Mouse (Mus musculus) liver, embryonic 12.5 days (tissue): ENCODE data around the gene Tsacc. TPM values are rescaled to one million over a fixed set of nuclear protein-coding genes. Genes with fewer than 3 reads are reported as not detected.
"Not testable (repeated sequence)": the region's sequence is repeated elsewhere in the genome, so short reads cannot be mapped to it uniquely, and the experiment has no call there.

Experiments
- ATAC-seq: fragments of 200-750 bp; cut with Nextera tagmentation; 2 replicates; pipeline ENCODE4 v1.8.0; 2017; ENCODE audit warnings: moderate number of reproducible peaks, mild to moderate bottlenecking, moderate library complexity
- H3K27ac ChIP-seq: fragments of 300-500 bp; sonication (generic); 2 replicates; pipeline ENCODE4 v1.5.1; 2016; ENCODE audit warnings: mild to moderate bottlenecking
- H3K27me3 ChIP-seq: fragments of 300-500 bp; sonication (generic); replicated peaks from 2 replicates; pipeline ENCODE4 v1.6.1; 2016; ENCODE audit warnings: mild to moderate bottlenecking, moderate library complexity
- H3K36me3 ChIP-seq: fragments of 300-500 bp; sonication (generic); 2 replicates; pipeline ENCODE4 v1.6.1; 2016; ENCODE audit warnings: mild to moderate bottlenecking, moderate library complexity
- H3K4me1 ChIP-seq: fragments of 300-500 bp; sonication (generic); 2 replicates; pipeline ENCODE4 v1.6.1; 2016
- H3K4me2 ChIP-seq: fragments of 300-500 bp; sonication (generic); 2 replicates; pipeline ENCODE4 v1.6.1; 2016; ENCODE audit warnings: mild to moderate bottlenecking, moderate library complexity
- H3K4me3 ChIP-seq: fragments of 300-500 bp; sonication (generic); 2 replicates; pipeline ENCODE4 v1.5.1; 2016; ENCODE audit warnings: mild to moderate bottlenecking, moderate library complexity
- H3K9ac ChIP-seq: fragments of 300-500 bp; sonication (generic); 2 replicates; pipeline ENCODE4 v1.6.1; 2016; ENCODE audit warnings: mild to moderate bottlenecking, moderate library complexity
- H3K9me3 ChIP-seq: fragments of 300-500 bp; sonication (generic); replicated peaks from 2 replicates; pipeline ENCODE4 v1.6.1; 2016; ENCODE audit warnings: mild to moderate bottlenecking, moderate library complexity
- WGBS: fragments of 180-500 bp; shearing (Covaris S2); methylation state at CpG from one replicate; pipeline ENCODE4 v1.1.7; 2016; ENCODE audit not compliant: insufficient replicate concordance; 5-methylcytosine and 5-hydroxymethylcytosine counted together
- polyA plus RNA-seq: library from polyadenylated mRNA; unstranded; fragments of >200 nt; fragmentation: Nextera tagmentation; extraction: Ambion mirVana; gene quantifications from 2 replicates; pipeline ENCODE4 v1.2.1, GENCODE M21; 2016

Gene Tsacc
- polyA plus RNA-seq, 1 experiment from 2014 or later = 10.4 TPM

DNA sequence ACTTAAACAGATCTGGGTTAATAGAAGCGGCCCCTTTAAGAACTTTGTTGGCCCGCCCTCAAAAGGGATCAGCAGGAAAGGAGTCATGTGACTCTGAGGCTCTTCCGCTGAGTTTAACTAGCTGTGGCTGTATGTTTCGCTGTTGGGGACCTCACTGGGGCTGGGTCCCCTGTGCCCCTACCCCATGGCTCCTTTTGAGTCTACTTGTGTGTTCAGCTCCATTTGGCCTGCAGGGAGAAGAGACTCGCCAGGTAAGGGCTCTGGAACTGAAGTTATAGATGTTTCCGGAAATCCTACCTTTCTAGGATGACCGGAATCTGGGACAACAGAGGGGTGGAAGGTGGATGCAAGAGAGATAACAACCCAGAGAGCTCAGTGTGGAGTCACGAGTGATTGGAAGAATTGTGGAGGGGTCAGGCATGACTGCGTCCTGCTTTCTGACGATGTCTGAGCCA, 28.2 kb upstream of the Tsacc start, which contains the start of gene Glmp:
TSS of gene Glmp (plus strand) at position 73 of the 455 bp plus-strand sequence.
- peak within 1 kb of the TSS; percentile 61 for H3K27ac ChIP-seq
- H3K9ac ChIP-seq = peak within 1 kb of the TSS; percentile 82
- H3K36me3 ChIP-seq = peaks cover 68% of the 10 kb centered on the region
- no peaks in the 10 kb centered on the region for H3K27me3 ChIP-seq
- peak; percentile 82 for ATAC-seq
- peak within 1 kb of the TSS; percentile 76 for H3K4me3 ChIP-seq
- 1% methylated on average over 10 of the region's 10 CpGs for WGBS
- no peaks in the 10 kb centered on the region for H3K9me3 ChIP-seq
- peaks cover 15% of the 10 kb centered on the region for H3K4me1 ChIP-seq
- peak within 1 kb of the TSS; percentile 83 for H3K4me2 ChIP-seq

- 23% methylated on average over 1 of the region's 1 CpGs for WGBS
- H3K4me3 ChIP-seq = peak overlapping the region; percentile 72; the same call in 1 of the 2 replicates
- ATAC-seq = no peak
Observed at GRCm38 (mm10) chr3:88299172-88299571, 2.4 kb upstream of the Tsacc start.

DNA sequence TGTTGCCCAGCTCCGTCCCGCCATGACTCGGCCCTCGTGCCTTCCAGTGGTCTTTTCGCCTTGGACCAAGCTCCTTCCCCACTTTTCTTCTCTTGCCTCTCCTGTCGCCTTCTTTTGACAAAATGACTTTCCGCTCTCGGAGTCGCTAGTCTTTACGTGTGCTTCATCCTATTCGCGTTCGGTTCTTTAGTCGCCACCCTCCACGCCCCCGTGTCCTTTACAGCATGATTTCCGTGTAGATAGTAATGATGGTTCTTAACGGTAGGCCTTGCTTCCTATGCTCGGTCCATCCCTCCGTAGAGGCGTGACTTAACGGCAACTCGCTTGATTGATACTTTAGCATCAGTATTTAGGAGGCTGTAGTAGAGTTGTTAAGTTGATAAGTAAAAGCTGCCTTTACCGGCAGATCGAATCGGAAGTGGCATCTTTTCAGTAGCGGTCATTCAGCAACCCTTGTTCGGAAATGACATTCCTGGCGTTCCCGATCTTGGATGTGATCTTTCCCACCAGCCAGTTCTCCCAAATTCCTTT, 587 bp upstream of the Tsacc start:
- peaks cover 41% of the 10 kb centered on the region for H3K36me3 ChIP-seq
- H3K4me3 ChIP-seq = peak overlapping the region; percentile 72
- peak overlapping the region; percentile 79 for H3K4me2 ChIP-seq
- peaks cover 27% of the 10 kb centered on the region for H3K4me1 ChIP-seq
- H3K27me3 ChIP-seq = no peaks in the 10 kb centered on the region
- peak overlapping the region; percentile 94 for H3K27ac ChIP-seq
- H3K9ac ChIP-seq = peak overlapping the region; percentile 80
- H3K9me3 ChIP-seq = no peaks in the 10 kb centered on the region
- under 1% methylated on average over 30 of the region's 30 CpGs for WGBS
- ATAC-seq = no peak

More at GRCm38 (mm10) chr3:88299172-88299571, 2.4 kb upstream of the Tsacc start:
- Histone ChIP-seq H3K9ac (no peak overlapping the region), H3K4me2 (peak overlapping the region; percentile 79), H3K4me1 (peaks cover 27% of the 10 kb centered on the region), H3K36me3 (peaks cover 58% of the 10 kb centered on the region), H3K27ac (no peak overlapping the region), H3K9me3 (no peaks in the 10 kb centered on the region), H3K27me3 (no peaks in the 10 kb centered on the region)

DNA sequence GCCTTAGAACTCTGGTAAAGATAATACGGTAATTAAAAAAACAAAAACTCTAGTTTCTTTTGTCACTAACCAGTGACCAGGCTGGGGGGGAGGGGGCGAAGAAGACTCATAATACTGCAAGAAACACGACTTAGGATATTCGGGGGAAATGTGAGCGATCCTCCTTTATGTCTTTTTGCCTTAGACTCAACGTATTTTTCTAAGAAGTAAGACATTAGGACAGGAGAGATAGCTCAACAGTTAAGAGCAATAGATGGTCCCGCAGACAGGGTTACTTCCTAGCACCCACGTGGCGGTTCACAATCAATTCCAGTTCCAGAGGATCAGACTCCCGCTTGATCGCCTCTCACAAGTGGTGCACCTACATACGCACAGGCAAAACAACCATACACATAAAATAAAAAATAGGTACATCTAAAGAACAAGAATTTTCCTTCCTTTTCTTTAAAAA, 664 bp downstream of the Tsacc start:
- under 1% methylated on average over 12 of the region's 12 CpGs for WGBS
- Histone ChIP-seq H3K27ac (peak overlapping the region; percentile 94), H3K4me2 (peak overlapping the region; percentile 76), H3K27me3 (no peaks in the 10 kb centered on the region), H3K9me3 (no peaks in the 10 kb centered on the region), H3K4me1 (peaks cover 27% of the 10 kb centered on the region), H3K36me3 (peaks cover 29% of the 10 kb centered on the region), H3K4me3 (peak overlapping the region; percentile 72), H3K9ac (peak overlapping the region; percentile 71)
- no peak for ATAC-seq

DNA sequence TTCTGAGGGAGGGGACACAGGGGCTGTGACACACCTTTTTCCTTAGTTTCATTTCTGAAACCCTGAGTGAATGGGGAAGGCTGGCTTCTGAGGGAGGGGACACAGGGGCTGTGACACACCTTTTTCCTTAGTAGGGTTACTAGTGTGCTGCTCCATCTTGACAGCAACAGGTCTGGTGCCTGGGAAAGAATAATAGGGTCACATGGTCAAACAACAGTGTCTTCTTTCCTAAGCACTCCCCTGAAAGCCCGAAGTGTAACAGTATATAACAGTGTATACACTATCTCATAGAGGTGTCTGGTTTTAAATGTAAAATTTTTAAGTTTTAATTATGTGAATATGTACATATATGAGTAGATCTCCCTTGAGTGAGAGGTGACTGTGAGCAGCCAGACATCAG, 1.5 kb downstream of the Tsacc start:
- ATAC-seq, H3K27me3 ChIP-seq, H3K9me3 ChIP-seq: not testable (repeated sequence)
- 68% methylated on average over 1 of the region's 1 CpGs for WGBS
- peak overlapping the region; percentile 72 for H3K4me3 ChIP-seq
- H3K4me2 ChIP-seq = peak overlapping the region; percentile 76
- peak overlapping the region; percentile 71 for H3K9ac ChIP-seq
- peaks cover 20% of the 10 kb centered on the region for H3K36me3 ChIP-seq
- H3K27ac ChIP-seq = 0 out of 2 replicates have a peak overlapping the region, but pooled peaks have one; percentile 94
- peaks cover 27% of the 10 kb centered on the region for H3K4me1 ChIP-seq

GRCm38 (mm10) chr3:88291970-88292369, 4.8 kb downstream of the Tsacc start:
- Histone ChIP-seq H3K36me3 (no peaks in the 10 kb centered on the region), H3K9ac (no peak overlapping the region), H3K4me1 (peaks cover 8% of the 10 kb centered on the region), H3K9me3 (no peaks in the 10 kb centered on the region), H3K4me2 (no peak overlapping the region), H3K27ac (no peak overlapping the region), H3K27me3 (no peaks in the 10 kb centered on the region), H3K4me3 (no peak overlapping the region)
- 51% methylated on average over 4 of the region's 4 CpGs for WGBS
- no peak for ATAC-seq

DNA sequence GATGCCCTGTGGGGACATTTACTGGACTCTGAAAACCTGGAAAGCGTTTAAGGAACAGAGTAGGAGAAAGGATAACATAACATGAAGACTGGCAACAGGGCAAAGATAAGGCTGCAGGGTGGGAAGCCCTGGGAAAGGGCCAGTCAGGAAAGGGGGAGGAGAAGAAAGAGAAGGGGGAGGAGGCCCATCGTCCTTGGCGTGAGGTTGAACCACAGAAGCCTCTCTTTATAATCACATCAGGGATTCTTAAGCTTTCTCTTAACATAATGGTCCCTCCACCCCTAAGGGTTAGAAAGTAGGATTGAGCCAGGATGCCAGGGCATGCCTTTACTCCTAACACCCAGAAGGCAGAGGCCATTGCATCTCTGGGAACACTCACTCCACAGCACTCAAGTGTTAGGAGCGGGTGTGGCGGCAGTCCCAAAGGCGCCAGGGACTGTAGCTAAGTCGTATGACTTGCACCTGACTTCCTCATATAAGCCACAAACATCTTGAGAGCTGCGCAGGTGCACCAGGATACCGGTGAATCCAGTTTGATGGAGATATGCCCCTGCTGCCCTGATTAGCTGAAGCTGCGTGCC, 8.6 kb downstream of the Tsacc start:
- H3K9me3 ChIP-seq, H3K27ac ChIP-seq, H3K36me3 ChIP-seq, H3K4me2 ChIP-seq, H3K4me3 ChIP-seq, H3K27me3 ChIP-seq, H3K4me1 ChIP-seq, ATAC-seq, H3K9ac ChIP-seq: not testable (repeated sequence)
- WGBS = 67% methylated on average over 10 of the region's 10 CpGs

DNA sequence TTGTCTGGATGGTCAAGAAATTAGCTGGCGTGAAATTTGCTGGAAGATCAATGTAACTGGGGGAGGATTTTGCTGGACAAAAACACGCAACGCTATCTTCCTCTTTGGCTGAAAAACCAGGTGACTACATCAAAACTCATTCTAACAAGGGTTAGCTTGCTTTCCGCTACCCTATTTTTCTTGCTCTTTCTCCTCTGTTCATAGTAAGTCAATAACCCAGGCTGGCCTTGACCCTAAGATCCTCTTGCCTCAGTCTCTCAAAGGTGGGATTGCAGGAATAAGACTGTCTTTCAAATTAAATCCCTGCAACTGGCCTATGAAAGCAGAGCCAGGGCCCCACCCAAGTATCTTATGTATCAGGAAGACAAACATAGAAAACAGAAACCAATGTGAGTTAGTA, 9.7 kb downstream of the Tsacc start, which contains the start of gene Gm38392:
TSS of gene Gm38392 (minus strand) at position 101 of the 400 bp plus-strand sequence.
- no peak within 1 kb of the TSS for H3K27ac ChIP-seq
- no peaks in the 10 kb centered on the region for H3K9me3 ChIP-seq
- no peak within 1 kb of the TSS for H3K9ac ChIP-seq
- ATAC-seq = no peak
- no peak within 1 kb of the TSS for H3K4me3 ChIP-seq
- no peaks in the 10 kb centered on the region for H3K27me3 ChIP-seq
- H3K4me2 ChIP-seq = no peak within 1 kb of the TSS
- 89% methylated on average over 4 of the region's 4 CpGs for WGBS
- H3K4me1 ChIP-seq = no peaks in the 10 kb centered on the region
- H3K36me3 ChIP-seq = peaks cover 7% of the 10 kb centered on the region; the same call in 1 of the 2 replicates

DNA sequence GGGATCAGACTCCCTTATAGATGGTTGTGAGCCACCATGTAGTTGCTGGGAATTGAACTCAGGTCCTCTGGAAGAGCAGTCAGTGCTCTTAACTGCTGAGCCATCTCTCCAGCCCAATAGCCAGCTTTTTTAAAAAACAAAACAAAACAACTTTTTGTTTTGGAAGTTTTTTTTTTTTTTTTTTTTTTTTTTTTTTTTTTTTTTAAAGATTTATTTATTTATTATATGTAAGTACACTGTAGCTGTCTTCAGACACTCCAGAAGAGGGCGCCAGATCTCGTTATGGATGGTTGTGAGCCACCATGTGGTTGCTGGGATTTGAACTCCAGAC, 11.3 kb downstream of the Tsacc start:
- no CpG with 5 or more reads among the region's 2 CpGs for WGBS

DNA sequence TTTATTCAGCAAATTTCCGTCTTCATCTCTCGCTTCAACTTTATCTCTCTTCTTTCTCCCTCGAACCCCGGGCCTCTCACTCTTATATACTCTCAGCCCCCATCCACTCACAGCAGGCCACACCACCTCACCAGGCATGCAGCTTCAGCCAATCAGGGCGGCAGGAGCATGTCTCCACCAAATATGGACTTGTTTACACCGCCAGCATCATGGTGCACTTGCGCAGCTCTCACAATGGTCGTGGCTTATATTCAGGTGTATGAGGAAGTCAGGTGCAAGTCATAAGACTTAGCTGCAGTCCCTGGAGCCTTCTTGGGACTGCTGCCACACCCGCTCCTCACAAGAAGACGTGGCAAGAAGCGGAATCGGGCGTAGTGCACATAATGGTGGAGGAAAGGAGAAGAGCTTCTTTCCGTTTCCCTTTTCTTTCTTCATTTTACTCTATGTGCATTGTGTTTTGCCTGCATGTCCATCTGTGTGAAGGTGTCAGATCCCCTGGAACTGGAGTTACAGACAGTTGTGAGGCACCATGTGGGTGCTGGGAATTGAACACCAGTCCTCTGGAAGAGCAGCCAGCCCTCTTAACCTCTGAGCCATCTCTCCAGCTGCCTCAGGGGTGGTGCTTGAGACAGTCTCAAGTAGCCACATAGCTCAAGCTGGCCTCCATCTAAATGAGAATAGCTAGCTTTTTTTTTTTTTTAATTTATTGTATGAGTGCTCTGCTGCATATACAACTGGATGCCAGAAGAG, 11.8 kb downstream of the Tsacc start:
- not testable (repeated sequence) for H3K9ac ChIP-seq, H3K4me3 ChIP-seq, ATAC-seq, H3K27ac ChIP-seq, H3K4me1 ChIP-seq, H3K36me3 ChIP-seq, H3K27me3 ChIP-seq, H3K9me3 ChIP-seq, H3K4me2 ChIP-seq
- 83% methylated on average over 14 of the region's 14 CpGs for WGBS

More for the DNA sequence above, 11.3 kb downstream of the Tsacc start:
- not testable (repeated sequence) for H3K4me2 ChIP-seq, H3K9ac ChIP-seq, ATAC-seq, H3K27ac ChIP-seq, H3K36me3 ChIP-seq, H3K9me3 ChIP-seq, H3K27me3 ChIP-seq, H3K4me1 ChIP-seq, H3K4me3 ChIP-seq

- H3K9me3 ChIP-seq, H3K4me1 ChIP-seq, H3K4me3 ChIP-seq, H3K36me3 ChIP-seq, H3K9ac ChIP-seq, H3K27ac ChIP-seq, H3K27me3 ChIP-seq, ATAC-seq, H3K4me2 ChIP-seq: not testable (repeated sequence)
- 64% methylated on average over 11 of the region's 11 CpGs for WGBS
Observed at GRCm38 (mm10) chr3:88281141-88281916, 15.5 kb downstream of the Tsacc start.
